ENCODE assay signal across 7 mouse cellular contexts in the genomic region with DNA sequence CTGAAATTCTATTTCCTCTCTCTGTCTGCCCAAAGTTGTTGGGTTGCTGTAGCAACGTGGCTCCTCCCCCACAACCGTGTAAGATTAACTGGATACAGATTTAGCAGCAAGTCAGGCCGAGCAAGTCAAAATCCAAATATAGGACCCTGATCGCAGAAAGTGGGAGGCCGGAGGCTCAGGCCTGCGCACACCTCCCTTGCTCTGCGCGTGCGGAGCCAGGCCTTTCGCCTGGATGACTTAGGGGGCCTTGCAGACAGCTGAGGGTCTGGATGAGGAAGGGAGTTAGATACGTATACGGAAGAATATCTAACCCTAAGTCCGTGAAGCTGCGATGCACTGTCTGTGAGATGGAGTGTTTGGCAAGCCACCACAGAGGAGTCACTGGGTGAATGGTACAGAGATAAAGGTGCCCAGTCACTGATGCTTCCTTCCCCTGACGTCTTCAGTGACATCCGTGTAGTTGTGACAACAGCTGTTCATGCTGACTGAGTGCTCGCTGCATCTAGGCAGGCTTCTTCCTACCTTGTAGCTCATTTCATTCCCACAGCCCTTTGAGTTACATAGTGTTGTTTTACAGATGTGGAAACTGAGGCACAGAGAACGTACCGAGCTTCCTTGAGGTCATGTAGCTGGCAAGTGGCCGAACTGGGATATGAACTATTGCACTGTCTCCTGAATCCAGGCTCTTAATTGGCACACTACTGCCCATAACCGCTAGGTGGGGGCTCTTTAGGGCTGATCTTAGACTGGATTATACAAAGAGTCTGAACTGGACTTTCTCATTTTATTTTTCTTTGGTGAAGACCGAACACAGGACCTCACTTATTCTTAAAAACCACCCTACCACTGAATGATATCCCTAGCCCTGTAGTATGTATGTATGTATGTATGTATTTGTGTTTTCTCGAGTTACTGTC. TPM values are rescaled to one million over a fixed set of nuclear protein-coding genes. Genes with fewer than 3 reads are reported as not detected.
A peak's percentile ranks its signal among the peaks of the same experiment; 100 is the strongest.
DNase-seq lines count a peak whose midpoint lies in the region; ATAC-seq lines count a peak whose summit lies in the region.

No protein-coding gene starts in this region.

- peaks cover 42% of the 10 kb centered on the region for H3K4me1 ChIP-seq in embryonic facial prominence, embryonic 13.5 days
- peaks cover 15% of the 10 kb centered on the region; the same call in 1 of the 2 replicates for H3K4me1 ChIP-seq in kidney, embryonic 14.5 days (ENCODE audit: control insufficient read depth, insufficient read depth, low read length)
- peaks cover 35% of the 10 kb centered on the region for H3K4me1 ChIP-seq in limb, embryonic 10.5 days
- peaks cover 24% of the 10 kb centered on the region for H3K4me1 ChIP-seq in neural tube, embryonic 13.5 days (replicated peaks)

- 38% methylated on average over 23 of the region's 23 CpGs for WGBS in embryonic facial prominence, embryonic 13.5 days
- 61% methylated on average over 23 of the region's 23 CpGs for WGBS in kidney, embryonic 14.5 days
- WGBS in limb, embryonic 10.5 days: 71% methylated on average over 23 of the region's 23 CpGs
- WGBS in neural tube, embryonic 13.5 days: 77% methylated on average over 23 of the region's 23 CpGs

- DNase-seq in brain, adult 2 months (ENCODE audit: low read depth, low spot score): peak; percentile 86
- DNase-seq in heart, adult 8-10 months (ENCODE audit: low spot score): peak; percentile 65
- DNase-seq in limb, embryonic 10.5 days (ENCODE audit: low spot score): peak; percentile 80
- no peak for DNase-seq in spleen, postnatal 10 days (ENCODE audit: low spot score in 2 of 2)

- peak overlapping the region; percentile 44 for H3K4me2 ChIP-seq in embryonic facial prominence, embryonic 13.5 days
- H3K4me2 ChIP-seq in kidney, embryonic 14.5 days (replicated peaks; ENCODE audit: low read depth, low read length): no peak overlapping the region
- H3K4me2 ChIP-seq in neural tube, embryonic 13.5 days: no peak overlapping the region

- ATAC-seq in embryonic facial prominence, embryonic 13.5 days (ENCODE audit: insufficient number of reproducible peaks, insufficient read depth, low FRiP score, low TSS enrichment, low read depth): peak; percentile 85
- ATAC-seq in kidney, embryonic 14.5 days (ENCODE audit: low FRiP score, low TSS enrichment): peak; percentile 88
- ATAC-seq in neural tube, embryonic 13.5 days (ENCODE audit: low read depth): 0 out of 2 replicates have a peak, but pooled peaks have one; percentile 24

- H3K4me3 ChIP-seq in embryonic facial prominence, embryonic 13.5 days: no peak overlapping the region
- no peak overlapping the region for H3K4me3 ChIP-seq in kidney, embryonic 14.5 days (ENCODE audit: low read length)
- peak overlapping the region; percentile 14; the same call in 1 of the 2 replicates for H3K4me3 ChIP-seq in limb, embryonic 10.5 days
- H3K4me3 ChIP-seq in neural tube, embryonic 13.5 days: no peak overlapping the region

- H3K9me3 ChIP-seq in embryonic facial prominence, embryonic 13.5 days: no peaks in the 10 kb centered on the region
- H3K9me3 ChIP-seq in kidney, embryonic 14.5 days (ENCODE audit: control insufficient read depth, low read length): no peaks in the 10 kb centered on the region
- H3K9me3 ChIP-seq in limb, embryonic 10.5 days (replicated peaks): no peaks in the 10 kb centered on the region
- no peaks in the 10 kb centered on the region for H3K9me3 ChIP-seq in neural tube, embryonic 13.5 days

- H3K27ac ChIP-seq in embryonic facial prominence, embryonic 13.5 days: peak overlapping the region; percentile 87
- no peak overlapping the region for H3K27ac ChIP-seq in kidney, embryonic 14.5 days (ENCODE audit: low read depth, low read length)
- peak overlapping the region; percentile 85 for H3K27ac ChIP-seq in limb, embryonic 10.5 days
- peak overlapping the region; percentile 46; the same call in 1 of the 2 replicates for H3K27ac ChIP-seq in neural tube, embryonic 13.5 days (replicated peaks)

- H3K27me3 ChIP-seq in embryonic facial prominence, embryonic 13.5 days: no peaks in the 10 kb centered on the region
- H3K27me3 ChIP-seq in kidney, embryonic 14.5 days (ENCODE audit: control insufficient read depth, insufficient read depth, low read length): no peaks in the 10 kb centered on the region
- no peaks in the 10 kb centered on the region for H3K27me3 ChIP-seq in limb, embryonic 10.5 days (ENCODE audit: low read depth, poor library complexity, severe bottlenecking)
- H3K27me3 ChIP-seq in neural tube, embryonic 13.5 days: no peaks in the 10 kb centered on the region

- no peaks in the 10 kb centered on the region for H3K36me3 ChIP-seq in embryonic facial prominence, embryonic 13.5 days
- no peaks in the 10 kb centered on the region for H3K36me3 ChIP-seq in kidney, embryonic 14.5 days (ENCODE audit: control insufficient read depth, insufficient read depth, low read length)
- no peaks in the 10 kb centered on the region for H3K36me3 ChIP-seq in limb, embryonic 10.5 days
- H3K36me3 ChIP-seq in neural tube, embryonic 13.5 days: no peaks in the 10 kb centered on the region

- H3K9ac ChIP-seq in embryonic facial prominence, embryonic 13.5 days: peak overlapping the region; percentile 32
- H3K9ac ChIP-seq in kidney, embryonic 14.5 days (ENCODE audit: low read depth, low read length): no peak overlapping the region
- no peak overlapping the region for H3K9ac ChIP-seq in neural tube, embryonic 13.5 days

RNA-seq across cellular contexts. Expression of a gene that starts 59.5 kb away (rescaled TPM):
- 10.2 and 12.3 TPM in 2 replicates for polyA plus RNA-seq in embryonic facial prominence, embryonic 13.5 days (2015; fragmentation: Nextera tagmentation; extraction: Ambion mirVana)
- total RNA-seq in heart, adult 8-10 months (2022): 10 to 100 TPM; 60.6 to 71.1 (median 65.1) TPM
- polyA plus RNA-seq in kidney, embryonic 14.5 days (2014; fragmentation: Nextera tagmentation; extraction: Ambion mirVana): 2.6 and 2.9 TPM in 2 replicates
- 2.5 and 3.6 TPM in 2 replicates for polyA plus RNA-seq in limb, embryonic 10.5 days (2016; fragmentation: Nextera tagmentation; extraction: Ambion mirVana)
- polyA plus RNA-seq in neural tube, embryonic 13.5 days (2015; fragmentation: Nextera tagmentation; extraction: Ambion mirVana): 3.1 and 4.5 TPM in 2 replicates

Comparison
In these comparisons a context has a peak if more than half of its experiments do, and no peak if none do; other contexts are left out.
1. DNase-seq: peak in brain, adult 2 months (single experiment), heart, adult 8-10 months (single experiment) and limb, embryonic 10.5 days (single experiment); none in spleen, postnatal 10 days (0 of 2).
2. ATAC-seq: peak in every context shown above with its lines; median percentile 88 in kidney, embryonic 14.5 days; 85 in embryonic facial prominence, embryonic 13.5 days; 24 in neural tube, embryonic 13.5 days.